Mouse (Mus musculus): ENCODE results near the gene Polr2b.

- TF ChIP-seq CTCF (IDR thresholded peaks at IDR 0.05; ENCODE audit: low read depth, low read length), result no peak
- TF ChIP-seq GATA1 (IDR thresholded peaks at IDR 0.05; ENCODE audit: borderline replicate concordance, low read length), result no peak
These were observed 20.3 kb upstream of the Polr2b start for GRCm38 (mm10) chr5:77289686-77290085.

Data from G1E (cell line).